Mouse (Mus musculus): ENCODE measurements at regions not wholly inside any gene's neighbourhood (a gene's known extent, or its start where the extent isn't known, plus 50 kb on each side); places are given as distances from the start of the nearest gene placed in this dataset.
A peak's percentile ranks its signal among the peaks of the same experiment; 100 is the strongest.

DNA sequence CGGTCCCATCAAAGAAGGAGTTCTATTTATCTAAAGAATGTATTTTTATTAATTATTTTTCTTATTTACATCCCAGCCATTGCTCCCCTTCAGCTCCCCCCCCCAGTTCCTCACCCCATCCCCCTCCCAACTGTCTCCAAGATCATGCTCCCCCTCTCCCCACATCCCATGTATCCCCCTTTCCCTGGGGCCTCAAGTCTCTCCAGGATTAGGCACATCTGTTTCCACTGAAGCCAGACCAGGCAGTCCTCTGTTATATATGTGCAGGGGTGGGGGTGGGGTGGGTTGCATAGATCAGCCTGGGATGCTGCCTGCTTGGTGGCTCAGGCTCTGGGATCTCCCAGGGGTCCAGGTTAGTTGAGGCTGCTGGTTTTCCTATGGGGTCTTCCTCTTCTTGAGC, 316.8 kb upstream of the Pappa start:
- intact Hi-C loops (cut with DNase I) = no loop called here
- DNase-seq = no peak

DNA sequence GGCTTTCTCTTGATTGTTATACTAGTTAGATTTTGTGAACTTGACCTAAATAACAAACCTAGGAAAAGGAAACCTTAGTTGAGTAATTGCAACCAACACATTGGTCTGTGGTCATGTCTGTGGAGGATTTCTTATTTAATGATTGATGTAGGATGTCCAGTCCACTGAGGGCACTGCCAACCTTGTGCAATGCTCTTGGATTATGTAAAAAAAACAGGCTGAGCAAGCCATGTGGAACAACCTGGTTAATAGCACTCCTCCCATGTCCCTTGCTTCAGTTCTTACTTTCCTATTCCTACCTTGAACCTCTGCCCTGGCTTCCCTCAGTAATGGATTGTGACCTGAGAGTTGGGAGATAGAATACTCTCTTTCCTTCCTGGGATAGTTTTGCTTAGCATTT, 312.0 kb upstream of the Pappa start:
- DNase-seq = no peak
- intact Hi-C loops (cut with DNase I) = no loop called here

DNA sequence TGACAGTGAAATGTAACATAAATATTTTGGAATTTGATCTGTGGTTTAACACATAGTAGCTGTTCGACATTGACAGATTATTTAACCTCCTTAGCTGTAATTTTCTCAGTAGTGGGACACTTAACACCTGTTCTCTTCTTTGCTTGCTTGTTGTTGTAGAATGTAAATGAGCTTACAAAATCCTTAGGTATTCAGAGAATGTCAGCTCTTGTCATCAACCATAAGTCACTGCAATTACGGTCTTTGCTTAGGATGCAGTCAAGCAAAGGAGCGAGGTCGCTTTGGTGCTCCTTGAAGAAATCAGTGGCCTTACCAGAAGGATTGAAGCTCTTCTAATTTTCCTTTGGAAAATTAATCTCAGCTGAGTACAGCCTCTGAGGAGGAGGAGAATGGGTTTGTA, 311.2 kb upstream of the Pappa start:
- intact Hi-C loops (cut with DNase I) = no loop called here
- DNase-seq = no peak

DNA sequence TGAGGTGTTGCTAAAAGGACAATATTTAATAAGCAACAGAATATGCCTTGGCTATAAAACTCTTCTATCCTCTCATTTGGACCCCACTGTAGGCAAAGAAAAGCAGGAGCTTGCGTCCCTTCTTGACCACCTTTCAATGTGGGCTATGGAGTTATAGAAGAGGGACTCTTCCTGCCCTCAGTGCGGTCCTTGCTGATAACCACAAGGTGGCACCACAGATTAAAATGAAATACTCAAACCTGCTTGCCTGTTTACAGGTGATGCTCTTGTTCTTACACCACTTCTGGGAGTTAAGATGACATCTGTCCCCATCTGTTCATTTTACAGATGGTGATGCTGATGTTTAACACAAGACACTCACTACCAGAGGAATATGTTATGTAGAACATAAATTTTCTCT, 291.1 kb upstream of the Pappa start:
- intact Hi-C loops (cut with DNase I) = no loop called here
- DNase-seq = peak; percentile 2

DNA sequence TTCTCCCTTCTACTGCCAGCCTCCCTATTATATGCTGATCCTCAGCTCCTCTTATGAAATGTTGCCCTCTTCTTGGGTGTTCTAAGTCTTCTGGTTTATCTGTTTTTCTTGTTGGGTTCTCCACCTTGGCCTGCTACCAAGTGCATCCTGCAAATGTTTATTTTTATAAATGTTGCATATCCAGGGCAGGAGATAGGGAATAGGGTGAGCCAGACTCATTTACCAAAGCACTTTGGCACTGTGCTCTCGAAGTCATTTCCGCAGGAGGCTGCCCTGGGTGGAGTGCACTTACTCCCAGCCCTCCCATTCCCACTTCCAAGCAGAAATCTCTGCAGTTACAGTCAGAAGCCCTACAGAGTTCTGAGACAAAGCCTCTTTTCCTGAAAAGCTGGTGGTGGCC, 249.5 kb upstream of the Pappa start:
- intact Hi-C loops (cut with DNase I) = no loop called here
- DNase-seq = no peak

DNA sequence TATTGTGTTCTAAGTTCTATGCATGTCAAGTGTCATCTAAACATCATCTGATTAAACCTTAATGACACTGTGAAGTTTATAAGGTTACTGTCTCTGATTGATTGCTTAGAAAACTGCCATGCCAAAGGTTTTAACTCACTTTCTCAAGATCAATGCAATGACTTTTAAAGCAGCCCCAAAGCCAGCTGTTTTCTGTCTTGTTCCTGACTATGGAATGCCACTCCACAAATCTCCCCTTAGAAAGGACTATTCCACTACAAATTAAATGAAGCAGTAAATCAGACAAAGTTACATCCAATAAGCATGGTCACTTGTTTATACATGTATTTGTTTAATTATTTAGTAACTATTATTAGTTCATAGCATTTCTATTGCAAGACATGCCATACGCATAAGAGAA, 247.1 kb upstream of the Pappa start:
- no peak for DNase-seq
- intact Hi-C loops (cut with DNase I) = no loop called here

DNA sequence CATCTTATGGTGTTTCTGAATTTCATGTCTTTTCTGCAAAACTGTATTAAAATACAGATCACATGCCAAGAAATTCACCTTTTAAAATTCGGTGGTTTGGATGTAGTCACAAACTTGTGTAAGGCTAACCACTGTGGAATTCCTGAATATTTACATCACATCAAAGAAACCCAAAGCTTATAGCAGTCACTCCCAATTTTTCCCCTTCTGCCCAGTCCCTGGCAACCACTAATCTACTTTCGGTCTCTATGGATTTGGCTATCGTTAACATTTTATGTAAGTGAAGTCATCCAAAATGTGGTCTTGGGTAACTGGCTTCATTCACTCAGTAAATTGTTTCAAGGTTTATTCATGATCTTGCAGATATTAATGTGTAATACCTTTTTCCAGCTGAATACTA, 226.0 kb upstream of the Pappa start:
- DNase-seq = no peak
- intact Hi-C loops (cut with DNase I) = no loop called here

DNA sequence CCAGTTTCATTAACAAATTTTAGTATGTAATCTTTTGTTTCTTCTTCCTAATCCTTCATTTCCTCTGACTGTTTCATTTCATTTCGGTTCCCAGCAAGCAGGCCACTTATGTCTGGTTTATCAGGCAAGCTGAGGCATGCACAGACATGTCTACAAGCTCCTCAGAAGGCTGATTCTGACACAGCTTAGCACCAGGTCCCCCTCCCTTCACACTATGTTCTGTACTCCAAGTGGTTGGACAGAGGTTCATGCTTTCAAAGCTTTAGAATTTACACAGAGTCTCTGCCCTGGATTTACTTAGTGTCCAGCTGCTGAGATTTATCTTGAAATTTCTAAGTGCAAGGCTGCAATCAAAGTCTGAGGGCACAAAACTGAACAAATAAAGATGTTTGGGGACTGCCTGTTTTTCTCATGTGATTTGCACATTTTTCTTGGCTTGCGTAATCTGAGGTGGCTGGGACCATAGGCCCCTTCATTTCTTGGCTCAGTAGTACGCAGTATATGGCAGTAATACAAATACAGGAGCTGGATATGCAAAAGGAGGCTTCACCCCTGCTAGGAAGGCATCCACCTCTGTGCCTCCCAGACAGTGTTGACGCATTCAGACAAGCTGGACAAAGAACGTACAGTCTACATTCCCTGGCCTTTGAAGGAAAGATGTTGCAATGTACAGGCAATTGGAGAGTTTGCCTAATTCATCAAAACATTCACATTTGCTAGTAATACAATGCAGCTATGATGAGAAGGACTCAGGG, 222.7 kb upstream of the Pappa start:
- no peak for DNase-seq
- intact Hi-C loops (cut with DNase I) = no loop called here

DNA sequence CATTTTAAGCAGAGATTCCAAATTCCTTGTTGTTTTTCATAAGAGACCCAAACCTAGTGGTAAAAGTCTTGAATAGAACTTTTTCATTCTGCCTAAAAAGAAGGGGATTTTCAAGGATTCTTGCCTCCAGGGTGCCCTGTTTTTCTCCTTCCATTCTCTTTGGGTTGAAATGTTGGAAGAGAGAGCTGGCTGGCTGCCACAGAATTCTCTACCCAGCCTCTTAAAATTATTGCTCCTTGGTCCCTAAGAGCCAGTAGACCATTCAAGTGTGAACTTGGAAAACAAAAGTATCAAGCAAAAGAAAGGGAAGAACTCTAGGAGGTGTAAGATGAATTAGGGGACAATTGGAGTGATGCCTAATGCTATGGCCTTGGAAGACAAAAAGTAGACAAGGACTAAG, 200.2 kb upstream of the Pappa start:
- DNase-seq = peak; percentile 12
- intact Hi-C loops (cut with DNase I) = no loop called here

DNA sequence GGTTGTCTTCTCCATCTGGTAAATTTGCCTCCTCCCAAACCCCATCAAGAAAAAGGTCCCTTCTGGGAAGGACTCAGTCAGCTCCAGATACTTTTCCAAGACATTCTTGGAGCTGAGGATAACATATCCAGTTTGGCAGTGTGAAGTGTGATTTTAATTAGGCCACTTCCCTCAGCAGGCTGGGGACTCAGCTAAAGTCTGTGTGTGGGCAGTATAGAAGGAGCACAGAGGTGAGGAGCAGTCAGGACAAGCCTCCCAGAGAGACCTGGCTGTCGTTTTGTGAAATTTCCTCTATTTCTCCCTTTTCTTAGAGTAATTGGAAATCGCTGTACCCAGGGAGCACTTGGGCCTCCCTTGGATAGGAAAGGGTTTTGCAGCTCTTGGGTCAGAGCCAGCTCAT, 195.4 kb upstream of the Pappa start:
- intact Hi-C loops (cut with DNase I) = no loop called here
- DNase-seq = no peak

DNA sequence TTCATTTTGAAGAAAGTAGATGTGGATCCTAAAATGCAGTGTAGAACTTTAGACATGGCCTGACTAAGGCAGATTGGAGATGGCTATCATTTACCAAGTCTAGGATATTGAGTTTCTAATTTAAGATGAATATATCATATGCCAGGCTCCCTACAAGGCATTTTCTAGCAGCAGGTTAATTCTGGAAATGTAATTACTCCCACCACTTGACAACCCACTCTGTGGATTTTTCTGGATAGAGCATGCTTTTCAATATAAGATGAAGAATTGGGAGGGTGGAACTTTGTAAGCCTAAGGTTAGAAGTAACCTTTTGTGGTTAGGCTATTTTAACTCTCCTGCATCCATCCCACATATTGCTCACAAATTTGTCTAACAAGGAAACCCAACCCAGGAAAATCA, 178.4 kb upstream of the Pappa start:
- intact Hi-C loops (cut with DNase I) = no loop called here
- DNase-seq = no peak

DNA sequence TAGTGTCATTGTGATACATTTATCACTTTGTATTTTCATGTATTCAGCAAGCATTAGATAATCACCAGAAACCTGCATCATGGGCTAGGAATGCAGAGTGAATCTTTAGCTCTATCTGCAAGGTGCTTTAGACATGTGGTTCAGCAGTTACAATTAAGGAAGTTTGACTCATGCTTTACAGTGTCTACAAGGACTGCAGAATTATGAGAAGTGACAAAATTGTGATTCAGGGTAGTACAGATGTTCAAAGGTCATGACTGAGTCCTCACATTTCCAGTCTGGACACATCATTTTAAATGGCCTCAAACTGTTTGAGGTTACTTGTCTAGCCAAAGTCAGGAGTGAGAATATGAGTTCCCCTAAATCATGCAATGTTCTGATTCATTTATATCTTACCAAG, 171.3 kb upstream of the Pappa start:
- intact Hi-C loops (cut with DNase I) = no loop called here

DNA sequence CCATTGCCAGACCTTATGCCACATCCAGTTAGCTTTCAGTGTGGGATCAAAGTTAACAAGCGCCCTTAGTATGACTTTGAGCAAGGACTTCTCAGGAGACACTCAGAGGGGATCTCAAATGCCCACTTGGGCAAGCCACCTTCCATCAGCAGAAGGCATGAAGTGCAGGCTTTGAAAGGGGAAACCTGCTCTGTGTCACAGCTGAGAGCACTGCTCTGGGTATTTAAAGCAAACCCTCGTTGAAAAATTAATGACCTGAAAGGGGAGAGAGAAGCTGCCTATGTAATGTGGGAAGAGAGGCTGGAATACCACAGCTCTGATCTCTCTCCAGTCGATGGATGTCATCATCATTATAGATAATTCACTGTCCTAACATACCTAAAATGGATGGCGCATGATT, 165.1 kb upstream of the Pappa start:
- no peak for DNase-seq
- intact Hi-C loops (cut with DNase I) = no loop called here

More for the DNA sequence above, 171.3 kb upstream of the Pappa start:
- no peak for DNase-seq

DNA sequence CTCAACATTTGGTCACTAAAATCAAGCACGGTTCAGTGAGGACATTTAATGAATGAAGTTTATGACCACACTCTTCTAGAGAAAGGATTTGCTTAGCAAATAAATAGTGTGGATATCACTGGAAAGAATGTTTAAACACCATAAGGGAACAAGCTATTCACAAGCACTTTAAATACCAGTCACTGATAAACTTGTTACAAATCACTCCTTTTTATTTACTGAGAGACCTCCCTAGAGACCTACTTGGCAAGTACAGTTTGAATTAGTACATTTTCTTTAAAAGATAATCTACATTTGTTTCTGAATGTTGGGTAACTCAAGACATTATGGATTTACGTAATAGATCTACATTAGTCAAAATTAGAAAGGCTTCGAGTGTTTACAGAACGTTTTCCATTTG, 162.2 kb upstream of the Pappa start:
- no peak for DNase-seq
- intact Hi-C loops (cut with DNase I) = no loop called here
